Mouse (Mus musculus) small intestine, adult 2 months (tissue): Measurements from ENCODE around the gene Syt3. TPM values are rescaled to one million over a fixed set of nuclear protein-coding genes. Genes with fewer than 3 reads are reported as not detected.
A peak's percentile ranks its signal among the peaks of the same experiment; 100 is the strongest.

Experiments
- H3K27ac ChIP-seq: fragments of 200-500 bp; 2 replicates; pipeline ENCODE4 v1.5.1; 2012; ENCODE audit warnings: low read depth, low read length, control low read depth, inconsistent platforms; ENCODE audit not compliant: insufficient read depth
- H3K27me3 ChIP-seq: fragments of 200-500 bp; 2 replicates; pipeline ENCODE4 v1.6.1; 2012; ENCODE audit warnings: mild to moderate bottlenecking, moderate library complexity, low read length, inconsistent platforms; ENCODE audit not compliant: control insufficient read depth, insufficient read depth
- H3K36me3 ChIP-seq: fragments of 200-500 bp; 2 replicates; pipeline ENCODE4 v1.6.1; 2012; ENCODE audit warnings: mild to moderate bottlenecking, low read length, control low read depth, inconsistent platforms; ENCODE audit not compliant: control insufficient read depth, insufficient read depth
- H3K4me1 ChIP-seq: fragments of 200-500 bp; 2 replicates; pipeline ENCODE4 v1.6.1; 2012; ENCODE audit warnings: low read length, inconsistent platforms, mixed read lengths; ENCODE audit not compliant: control insufficient read depth, insufficient read depth, insufficient read length
- H3K4me3 ChIP-seq: fragments of 200-500 bp; 2 replicates; pipeline ENCODE4 v1.5.1; 2012; ENCODE audit warnings: low read depth, mild to moderate bottlenecking, control low read depth, inconsistent platforms, low read length, moderate library complexity
- CTCF ChIP-seq: fragments of 200-500 bp; IDR thresholded peaks from 2 replicates; pipeline ENCODE4 v1.5.1; 2012; ENCODE audit warnings: low read depth, mild to moderate bottlenecking, control low read depth, inconsistent platforms, low read length, moderate library complexity, mixed read lengths; ENCODE audit not compliant: insufficient replicate concordance, insufficient read length; ENCODE audit errors: extremely low read depth
- POLR2A ChIP-seq: fragments of 200-500 bp; IDR thresholded peaks from 2 replicates; pipeline ENCODE4 v1.6.1; 2012; ENCODE audit warnings: low read depth, mild to moderate bottlenecking, control low read depth, inconsistent platforms, low read length, moderate library complexity
- WGBS: fragments of 180-500 bp; shearing (Covaris S2); methylation state at CpG from one replicate; pipeline ENCODE4 v1.1.7; 2018; 5-methylcytosine and 5-hydroxymethylcytosine counted together
- polyA plus RNA-seq: library from polyadenylated mRNA; depleted of rRNA; stranded (reverse); fragments of >200 nt; gene quantifications from 2 replicates; pipeline ENCODE4 v1.2.3, GENCODE M21; 2012

Gene Syt3
- polyA plus RNA-seq, 1 experiment: 1.1 TPM

- no peak for TF ChIP-seq POLR2A
- no peak for TF ChIP-seq CTCF
- Histone ChIP-seq H3K27me3 (no peaks in the 10 kb centered on the region), H3K4me1 (no peaks in the 10 kb centered on the region), H3K36me3 (no peaks in the 10 kb centered on the region), H3K27ac (no peak overlapping the region), H3K4me3 (no peak overlapping the region)
- 83% methylated on average over 14 of the region's 14 CpGs for WGBS
Observed at GRCm38 (mm10) chr7:44392341-44392740, 8.4 kb downstream of the Syt3 start.

- no peaks in the 10 kb centered on the region for H3K36me3 ChIP-seq
- H3K27ac ChIP-seq: no peak overlapping the region
- TF ChIP-seq POLR2A (no peak), CTCF (no peak)
- no peak overlapping the region for H3K4me3 ChIP-seq
- no peaks in the 10 kb centered on the region for H3K4me1 ChIP-seq
- 85% methylated on average over 17 of the region's 17 CpGs for WGBS
- no peaks in the 10 kb centered on the region for H3K27me3 ChIP-seq
Observed at GRCm38 (mm10) chr7:44393284-44393683, 9.4 kb downstream of the Syt3 start.

- 9% methylated on average over 3 of the region's 3 CpGs for WGBS
- no peak overlapping the region for H3K27ac ChIP-seq
- no peak overlapping the region for H3K4me3 ChIP-seq
- TF ChIP-seq POLR2A (no peak), CTCF (peak; percentile 64; the same call in 1 of the 2 replicates)
- H3K36me3 ChIP-seq: no peaks in the 10 kb centered on the region
- H3K4me1 ChIP-seq: no peaks in the 10 kb centered on the region
- no peaks in the 10 kb centered on the region for H3K27me3 ChIP-seq
Observed at GRCm38 (mm10) chr7:44398570-44398969, 14.7 kb downstream of the Syt3 start.

- Histone ChIP-seq H3K36me3 (no peaks in the 10 kb centered on the region), H3K27me3 (no peaks in the 10 kb centered on the region), H3K4me3 (no peak overlapping the region), H3K27ac (no peak overlapping the region), H3K4me1 (no peaks in the 10 kb centered on the region)
- no peak for TF ChIP-seq POLR2A
- no peak for TF ChIP-seq CTCF
- WGBS: 55% methylated on average over 6 of the region's 6 CpGs
Observed at GRCm38 (mm10) chr7:44401673-44402072, 17.8 kb downstream of the Syt3 start.

- no peak for TF ChIP-seq POLR2A
- TF ChIP-seq CTCF: no peak
- H3K27ac ChIP-seq: no peak overlapping the region
- peak overlapping the region; percentile 42 for H3K4me3 ChIP-seq
- no peaks in the 10 kb centered on the region for H3K4me1 ChIP-seq
- WGBS: 4% methylated on average over 27 of the region's 27 CpGs
- no peaks in the 10 kb centered on the region for H3K27me3 ChIP-seq
- H3K36me3 ChIP-seq: no peaks in the 10 kb centered on the region
Observed at GRCm38 (mm10) chr7:44405346-44406014, 21.6 kb downstream of the Syt3 start.

- Histone ChIP-seq H3K27ac (no peak overlapping the region), H3K27me3 (no peaks in the 10 kb centered on the region), H3K4me1 (no peaks in the 10 kb centered on the region), H3K36me3 (no peaks in the 10 kb centered on the region), H3K4me3 (peak overlapping the region; percentile 42; the same call in 1 of the 2 replicates)
- 7% methylated on average over 5 of the region's 5 CpGs for WGBS
- no peak for TF ChIP-seq CTCF
- TF ChIP-seq POLR2A: no peak
Observed at GRCm38 (mm10) chr7:44406015-44406355, 22.1 kb downstream of the Syt3 start.

- no peak overlapping the region for H3K4me3 ChIP-seq
Observed at GRCm38 (mm10) chr7:44411144-44411543, 27.2 kb downstream of the Syt3 start.

GRCm38 (mm10) chr7:44413307-44413706, 29.4 kb downstream of the Syt3 start:
- Histone ChIP-seq H3K27me3 (no peaks in the 10 kb centered on the region), H3K4me3 (no peak overlapping the region), H3K36me3 (no peaks in the 10 kb centered on the region), H3K27ac (no peak overlapping the region), H3K4me1 (no peaks in the 10 kb centered on the region)
- WGBS: 78% methylated on average over 6 of the region's 6 CpGs
- TF ChIP-seq POLR2A: no peak

More at GRCm38 (mm10) chr7:44411144-44411543, 27.2 kb downstream of the Syt3 start:
- Histone ChIP-seq H3K27me3 (no peaks in the 10 kb centered on the region), H3K36me3 (no peaks in the 10 kb centered on the region), H3K27ac (no peak overlapping the region), H3K4me1 (no peaks in the 10 kb centered on the region)
- 75% methylated on average over 4 of the region's 4 CpGs for WGBS
- TF ChIP-seq CTCF: no peak
- TF ChIP-seq POLR2A: no peak
